Mouse (Mus musculus) neural tube, embryonic 11.5 days (tissue): ENCODE data around the gene Slc7a6os. TPM values are rescaled to one million over a fixed set of nuclear protein-coding genes. Genes with fewer than 3 reads are reported as not detected.
A peak's percentile ranks its signal among the peaks of the same experiment; 100 is the strongest.

Experiments used
- ATAC-seq: fragments of 200-750 bp; cut with Nextera tagmentation; 2 replicates; pipeline ENCODE4 v1.8.0; 2017; ENCODE audit warnings: moderate number of reproducible peaks, mild to moderate bottlenecking, moderate TSS enrichment, moderate library complexity; ENCODE audit not compliant: insufficient read depth, low FRiP score, low TSS enrichment
- DNase-seq: peaks from one replicate; pipeline ENCODE4 v3.0.0-alpha.2; 2015; ENCODE audit warnings: low spot score
- H3K27ac ChIP-seq: fragments of 300-500 bp; sonication (generic); 2 replicates; pipeline ENCODE4 v1.5.1; 2014; ENCODE audit warnings: low read depth, mild to moderate bottlenecking, low read length
- H3K27me3 ChIP-seq: fragments of 300-500 bp; sonication (generic); 2 replicates; pipeline ENCODE4 v1.6.1; 2014; ENCODE audit warnings: mild to moderate bottlenecking, low read length, mixed read lengths; ENCODE audit not compliant: control insufficient read depth, insufficient read depth
- H3K36me3 ChIP-seq: fragments of 300-500 bp; sonication (generic); 2 replicates; pipeline ENCODE4 v1.6.1; 2014; ENCODE audit warnings: mild to moderate bottlenecking, low read length, moderate library complexity, mixed read lengths; ENCODE audit not compliant: control insufficient read depth, insufficient read depth
- H3K4me1 ChIP-seq: fragments of 300-500 bp; sonication (generic); 2 replicates; pipeline ENCODE4 v1.6.1; 2014; ENCODE audit warnings: low read length, mixed read lengths; ENCODE audit not compliant: control insufficient read depth, insufficient read depth
- H3K4me2 ChIP-seq: fragments of 300-500 bp; sonication (generic); 2 replicates; pipeline ENCODE4 v1.6.1; 2014; ENCODE audit warnings: low read depth, mild to moderate bottlenecking, moderate library complexity
- H3K4me3 ChIP-seq: fragments of 300-500 bp; sonication (generic); 2 replicates; pipeline ENCODE4 v1.5.1; 2014; ENCODE audit warnings: low read depth, low read length
- H3K9ac ChIP-seq: fragments of 300-500 bp; sonication (generic); 2 replicates; pipeline ENCODE4 v1.6.1; 2014; ENCODE audit warnings: mild to moderate bottlenecking, low read length
- H3K9me3 ChIP-seq: fragments of 300-500 bp; sonication (generic); 2 replicates; pipeline ENCODE4 v1.6.1; 2016; ENCODE audit warnings: low read length; ENCODE audit not compliant: control insufficient read depth
- WGBS: fragments of 180-500 bp; shearing (Covaris S2); extraction: QIAGEN DNeasy Blood & Tissue Kit; methylation state at CpG from one replicate; pipeline ENCODE4 v1.1.7; 2014; 5-methylcytosine and 5-hydroxymethylcytosine counted together
- polyA plus RNA-seq: library from polyadenylated mRNA; unstranded; fragments of >200 nt; fragmentation: Nextera tagmentation; extraction: Ambion mirVana; gene quantifications from 2 replicates; pipeline ENCODE4 v1.2.1, GENCODE M21; 2014

Gene Slc7a6os
- polyA plus RNA-seq, 1 experiment from 2014 or later = 39.7 TPM

DNA sequence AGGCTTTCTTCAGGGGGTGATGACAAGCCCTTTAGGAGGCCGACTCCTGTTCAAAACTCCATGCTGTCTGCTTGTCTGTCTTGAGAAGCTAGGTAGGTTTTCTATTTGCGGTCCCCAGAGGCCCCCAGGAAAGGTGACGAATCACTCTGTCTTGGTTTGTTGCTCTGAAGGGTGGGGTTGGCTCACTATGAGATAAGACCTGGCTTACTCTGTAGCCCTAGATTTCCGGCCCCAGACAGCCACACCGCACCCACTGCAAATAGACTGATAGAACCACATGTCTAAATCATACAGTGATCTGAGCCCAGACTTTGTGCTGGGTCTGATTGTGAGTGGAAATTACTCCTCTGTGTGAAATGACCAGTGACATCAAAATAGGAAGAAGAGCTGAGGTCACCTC lies 19.1 kb downstream of the Slc7a6os start:
- H3K36me3 ChIP-seq = peaks cover 2% of the 10 kb centered on the region; the same call in 1 of the 2 replicates
- WGBS = 93% methylated on average over 5 of the region's 5 CpGs
- H3K27ac ChIP-seq = no peak overlapping the region
- no peak overlapping the region for H3K4me3 ChIP-seq
- DNase-seq (no peak), ATAC-seq (no peak)
- no peak overlapping the region for H3K9ac ChIP-seq
- no peak overlapping the region for H3K4me2 ChIP-seq
- no peaks in the 10 kb centered on the region for H3K27me3 ChIP-seq
- H3K9me3 ChIP-seq = no peaks in the 10 kb centered on the region
- H3K4me1 ChIP-seq = no peaks in the 10 kb centered on the region

DNA sequence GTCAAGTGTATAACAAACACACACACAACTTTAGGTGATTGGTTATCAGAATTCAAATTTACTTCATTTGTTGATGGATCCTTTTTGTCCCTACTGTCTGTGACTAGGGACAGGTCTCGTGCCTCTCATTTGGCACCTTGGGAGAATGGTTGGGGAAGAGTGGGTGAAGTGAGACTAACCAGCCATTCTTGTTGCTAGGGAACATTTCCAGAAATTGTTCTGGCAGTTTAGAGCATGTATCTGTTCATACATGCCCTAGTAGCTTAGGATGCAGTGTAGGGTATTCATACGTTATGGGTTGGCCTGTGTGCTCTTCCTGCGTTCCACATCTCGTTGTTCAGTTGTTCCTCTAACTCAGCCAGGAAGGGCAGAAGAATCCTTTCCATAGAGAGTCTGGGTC lies 21.6 kb downstream of the Slc7a6os start:
- Histone ChIP-seq H3K36me3 (peaks cover 2% of the 10 kb centered on the region; the same call in 1 of the 2 replicates), H3K9ac (no peak overlapping the region), H3K4me3 (no peak overlapping the region), H3K27ac (no peak overlapping the region), H3K4me1 (no peaks in the 10 kb centered on the region), H3K4me2 (no peak overlapping the region), H3K27me3 (no peaks in the 10 kb centered on the region), H3K9me3 (no peaks in the 10 kb centered on the region)
- ATAC-seq = no peak
- no peak for DNase-seq
- 95% methylated on average over 4 of the region's 4 CpGs for WGBS

GRCm38 (mm10) chr8:106186394-106186793 lies 24.3 kb downstream of the Slc7a6os start:
- no peaks in the 10 kb centered on the region for H3K9me3 ChIP-seq
- peaks cover 2% of the 10 kb centered on the region; the same call in 1 of the 2 replicates for H3K36me3 ChIP-seq
- H3K27me3 ChIP-seq = no peaks in the 10 kb centered on the region
- no peak overlapping the region for H3K4me2 ChIP-seq
- no peak overlapping the region for H3K4me3 ChIP-seq
- H3K4me1 ChIP-seq = no peaks in the 10 kb centered on the region
- ATAC-seq (no peak), DNase-seq (no peak)
- no peak overlapping the region for H3K9ac ChIP-seq
- H3K27ac ChIP-seq = no peak overlapping the region
- 92% methylated on average over 3 of the region's 3 CpGs for WGBS

- no peak overlapping the region for H3K4me2 ChIP-seq
- H3K27ac ChIP-seq = no peak overlapping the region
- no peak for DNase-seq
- H3K36me3 ChIP-seq = peaks cover under 1% of the 10 kb centered on the region; the same call in 1 of the 2 replicates
- no peaks in the 10 kb centered on the region for H3K9me3 ChIP-seq
- no peaks in the 10 kb centered on the region for H3K4me1 ChIP-seq
- H3K27me3 ChIP-seq = no peaks in the 10 kb centered on the region
- H3K9ac ChIP-seq = no peak overlapping the region
- 90% methylated on average over 8 of the region's 8 CpGs for WGBS
- no peak for ATAC-seq
- H3K4me3 ChIP-seq = no peak overlapping the region
These were observed 25.0 kb downstream of the Slc7a6os start for GRCm38 (mm10) chr8:106185628-106186270.

- ATAC-seq = no peak
- no peak overlapping the region for H3K27ac ChIP-seq
- no peaks in the 10 kb centered on the region for H3K9me3 ChIP-seq
- peaks cover 4% of the 10 kb centered on the region; the same call in 1 of the 2 replicates for H3K4me1 ChIP-seq
- H3K4me2 ChIP-seq = no peak overlapping the region
- no peak overlapping the region for H3K9ac ChIP-seq
- no peak for DNase-seq
- no peaks in the 10 kb centered on the region; the same call in 1 of the 2 replicates for H3K36me3 ChIP-seq
- H3K27me3 ChIP-seq = no peaks in the 10 kb centered on the region
- 87% methylated on average over 2 of the region's 2 CpGs for WGBS
- no peak overlapping the region for H3K4me3 ChIP-seq
These were observed 32.3 kb downstream of the Slc7a6os start for GRCm38 (mm10) chr8:106178428-106178827.

- H3K36me3 ChIP-seq = no peaks in the 10 kb centered on the region; the same call in 1 of the 2 replicates
- no peak overlapping the region for H3K4me3 ChIP-seq
- H3K4me2 ChIP-seq = no peak overlapping the region
- no peak overlapping the region for H3K9ac ChIP-seq
- no peaks in the 10 kb centered on the region for H3K9me3 ChIP-seq
- H3K27ac ChIP-seq = no peak overlapping the region
- 89% methylated on average over 1 of the region's 1 CpGs for WGBS
- H3K4me1 ChIP-seq = peaks cover 4% of the 10 kb centered on the region; the same call in 1 of the 2 replicates
- no peak for ATAC-seq
- DNase-seq = no peak
- H3K27me3 ChIP-seq = no peaks in the 10 kb centered on the region
These were observed 33.1 kb downstream of the Slc7a6os start for GRCm38 (mm10) chr8:106177594-106177993.

DNA sequence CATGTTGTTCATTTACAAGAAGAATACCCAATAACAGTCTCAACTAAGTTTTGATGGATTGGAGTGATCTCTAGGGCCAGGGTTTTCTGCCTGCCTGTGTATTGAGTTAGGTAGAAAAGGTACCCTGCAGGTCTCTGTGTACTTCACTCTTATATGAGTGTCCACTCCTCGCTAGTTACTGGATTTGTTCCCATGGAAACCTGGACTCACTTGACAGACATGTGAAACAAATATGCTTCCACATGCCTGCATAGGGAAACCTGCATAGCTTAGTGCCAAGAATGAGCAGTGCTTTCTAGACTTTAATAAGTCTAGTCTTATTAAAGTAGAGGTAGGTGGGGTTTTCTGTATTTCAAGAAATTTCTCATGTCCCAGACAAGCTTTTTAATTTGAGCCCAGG lies 33.8 kb downstream of the Slc7a6os start:
- H3K27me3 ChIP-seq = no peaks in the 10 kb centered on the region
- H3K4me2 ChIP-seq = no peak overlapping the region
- ATAC-seq (no peak), DNase-seq (no peak)
- peaks cover 4% of the 10 kb centered on the region; the same call in 1 of the 2 replicates for H3K4me1 ChIP-seq
- no peaks in the 10 kb centered on the region for H3K9me3 ChIP-seq
- no peaks in the 10 kb centered on the region; the same call in 1 of the 2 replicates for H3K36me3 ChIP-seq
- H3K4me3 ChIP-seq = no peak overlapping the region
- H3K27ac ChIP-seq = no peak overlapping the region
- WGBS = 38% methylated on average over 1 of the region's 1 CpGs
- H3K9ac ChIP-seq = no peak overlapping the region

- H3K4me3 ChIP-seq = no peak overlapping the region
- no peak for DNase-seq
- no peak overlapping the region for H3K9ac ChIP-seq
- H3K4me1 ChIP-seq = peaks cover 4% of the 10 kb centered on the region; the same call in 1 of the 2 replicates
- no peak for ATAC-seq
- no peak overlapping the region for H3K4me2 ChIP-seq
- no peaks in the 10 kb centered on the region for H3K36me3 ChIP-seq
- 99% methylated on average over 3 of the region's 3 CpGs for WGBS
- H3K27ac ChIP-seq = no peak overlapping the region
- no peaks in the 10 kb centered on the region for H3K27me3 ChIP-seq
- H3K9me3 ChIP-seq = no peaks in the 10 kb centered on the region
These were observed 37.2 kb downstream of the Slc7a6os start for GRCm38 (mm10) chr8:106173566-106173965.

DNA sequence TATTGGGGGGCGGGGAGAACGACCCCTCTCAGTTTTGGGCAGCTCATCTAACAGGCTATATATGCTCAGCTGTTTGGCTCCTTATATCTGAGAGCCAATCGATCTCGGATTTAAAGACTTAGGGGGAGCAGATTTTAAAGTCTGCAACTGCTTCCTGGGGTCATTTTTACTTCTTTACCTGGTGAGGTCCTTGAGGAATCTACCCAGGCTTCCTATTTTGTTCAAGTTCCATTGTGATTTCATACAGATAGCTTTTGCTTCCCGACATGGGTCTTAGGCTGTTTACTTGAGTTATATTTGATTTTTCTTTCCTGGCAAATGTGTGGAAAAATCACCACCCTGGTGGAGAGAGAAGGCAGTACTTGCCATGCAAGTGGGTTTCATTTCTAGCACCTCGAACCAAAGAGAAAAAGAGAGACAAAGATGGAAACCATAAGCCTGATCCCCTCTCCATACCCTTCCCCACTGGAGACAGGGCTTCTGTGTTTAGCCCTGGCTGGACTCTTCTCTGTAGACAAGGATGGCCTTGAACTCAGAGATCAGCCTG lies 40.7 kb downstream of the Slc7a6os start:
- DNase-seq = no peak
- H3K9ac ChIP-seq = peak overlapping the region; percentile 94
- WGBS = 50% methylated on average over 6 of the region's 6 CpGs

More for the DNA sequence above, 40.7 kb downstream of the Slc7a6os start:
- Histone ChIP-seq H3K27ac (no peak overlapping the region), H3K27me3 (no peaks in the 10 kb centered on the region), H3K4me1 (peaks cover 2% of the 10 kb centered on the region; the same call in 1 of the 2 replicates), H3K4me2 (peak overlapping the region; percentile 92), H3K9me3 (no peaks in the 10 kb centered on the region), H3K4me3 (peak overlapping the region; percentile 83), H3K36me3 (no peaks in the 10 kb centered on the region)
- no peak for ATAC-seq
